ENCODE assay signal across 22 mouse cellular contexts in genomic region chr5:90346877-90347276, GRCm38 (mm10). TPM values are rescaled to one million over a fixed set of nuclear protein-coding genes. Genes with fewer than 3 reads are reported as not detected.
DNase-seq lines count a peak whose midpoint lies in the region; ATAC-seq and TF ChIP-seq lines count a peak whose summit lies in the region.
"Had no signal": no experiment of that assay in that cellular context is flagged by ENCODE, and none has a peak within 500 bp of the region (broad histone marks: within the 10 kb centered on the region; RNA-seq: fewer than 3 reads in every experiment).

No protein-coding gene starts in this region.

- H3K4me2 ChIP-seq in hindbrain, embryonic 14.5 days (replicated peaks) = no peak overlapping the region
- H3K4me2 ChIP-seq: embryonic facial prominence, embryonic 13.5 days; embryonic facial prominence, embryonic 15.5 days; forebrain, embryonic 12.5 days had no signal

- peaks cover 50% of the 10 kb centered on the region for H3K79me2 ChIP-seq in MEL (ENCODE audit: control insufficient read depth, insufficient read depth, low read length, poor library complexity)

- H3K4me1 ChIP-seq in G1E (ENCODE audit: insufficient read depth, low read depth, low read length) (peaks cover 38% of the 10 kb centered on the region), MEL (ENCODE audit: control insufficient read depth in 1 of 2, insufficient read depth in 2 of 2, low read length in 2 of 2) (peaks cover 10 to 28% of the 10 kb centered on the region in 2 experiments)
- H3K4me1 ChIP-seq in hindbrain, embryonic 14.5 days (replicated peaks; ENCODE audit: control insufficient read depth, insufficient read depth, low read length) = no peaks in the 10 kb centered on the region
- H3K4me1 ChIP-seq: embryonic facial prominence, embryonic 13.5 days; embryonic facial prominence, embryonic 15.5 days; forebrain, embryonic 10.5 days; forebrain, embryonic 12.5 days had no signal

- no peak overlapping the region for H3K9ac ChIP-seq in MEL (ENCODE audit: control insufficient read depth, low read depth, low read length, poor library complexity, severe bottlenecking)
- H3K9ac ChIP-seq in hindbrain, embryonic 14.5 days = no peak overlapping the region
- H3K9ac ChIP-seq: embryonic facial prominence, embryonic 13.5 days; embryonic facial prominence, embryonic 15.5 days; forebrain, embryonic 12.5 days had no signal

- no peak overlapping the region; the same call in 1 of the 2 replicates for H3K27ac ChIP-seq in MEL (ENCODE audit: control insufficient read depth, low read depth, low read length)
- H3K27ac ChIP-seq in hindbrain, embryonic 14.5 days = no peak overlapping the region
- H3K27ac ChIP-seq: embryonic facial prominence, embryonic 13.5 days; embryonic facial prominence, embryonic 15.5 days; forebrain, embryonic 10.5 days; forebrain, embryonic 12.5 days had no signal

- TF ChIP-seq RAD21 in MEL (IDR thresholded peaks at IDR 0.05; ENCODE audit: low read depth, low read length) = no peak

- peak; percentile 35 to 37; a peak in 2 of 4 replicates for TF ChIP-seq EP300 in MEL (IDR thresholded peaks at IDR 0.05; ENCODE audit: low read depth in 1 of 2, low read length in 2 of 2)

- ATAC-seq in G1E (ENCODE audit: extremely low read depth, insufficient number of reproducible peaks, low FRiP score, poor library complexity, severe bottlenecking) = peak; percentile 29; the same call in 1 of the 2 replicates
- ATAC-seq in megakaryocyte-erythroid progenitor cell, adult 5-6 weeks (replicated peaks; ENCODE audit: low FRiP score, low TSS enrichment, poor library complexity, severe bottlenecking) = peak; percentile 67
- no peak for ATAC-seq in hindbrain, embryonic 14.5 days (ENCODE audit: low FRiP score)
- ATAC-seq in monocyte, adult 5-6 weeks (replicated peaks; ENCODE audit: insufficient number of reproducible peaks, low FRiP score, low TSS enrichment, poor library complexity, severe bottlenecking) = no peak
- ATAC-seq: forebrain, embryonic 14.5 days; forebrain, embryonic 16.5 days had no signal

- no peak for DNase-seq in G1E (ENCODE audit: low spot score)
- DNase-seq in MEL (ENCODE audit: low read depth, low spot score) = no peak
- no peak for DNase-seq in hindbrain, embryonic 14.5 days (ENCODE audit: low spot score)
- DNase-seq: adrenal gland, adult 2 months; adrenal gland, postnatal 10 days; adrenal gland, postnatal 25 days; cerebellum, adult 11 months; cerebellum, adult 18-20 months; cerebellum, adult 8-10 months; cerebellum, adult 9-11 months; cerebellum, postnatal 14 days; cerebellum, postnatal 36 days; embryo, embryonic 11 days had no signal

- H3K36me3 ChIP-seq in G1E (replicated peaks) = peaks cover 13% of the 10 kb centered on the region
- peaks cover 43 to 47% of the 10 kb centered on the region in 2 experiments for H3K36me3 ChIP-seq in MEL (ENCODE audit: control insufficient read depth in 1 of 2, insufficient read depth in 2 of 2, low read length in 2 of 2)
- H3K36me3 ChIP-seq in hindbrain, embryonic 14.5 days (replicated peaks; ENCODE audit: control insufficient read depth, insufficient read depth) = no peaks in the 10 kb centered on the region
- H3K36me3 ChIP-seq: embryonic facial prominence, embryonic 15.5 days; forebrain, embryonic 12.5 days had no signal

- H3K9me3 ChIP-seq in G1E (replicated peaks) (no peaks in the 10 kb centered on the region), MEL (replicated peaks; ENCODE audit: insufficient read depth, low read length) (no peaks in the 10 kb centered on the region)
- H3K9me3 ChIP-seq in hindbrain, embryonic 14.5 days (ENCODE audit: control insufficient read depth, low read length) = no peaks in the 10 kb centered on the region
- H3K9me3 ChIP-seq: embryonic facial prominence, embryonic 13.5 days; embryonic facial prominence, embryonic 15.5 days; forebrain, embryonic 10.5 days; forebrain, embryonic 12.5 days had no signal

- no peak overlapping the region for H3K4me3 ChIP-seq in G1E (ENCODE audit: low read depth, low read length)
- H3K4me3 ChIP-seq in MEL (ENCODE audit: control insufficient read depth in 1 of 2, insufficient read depth in 1 of 2, low read depth in 2 of 2, low read length in 2 of 2) = no peak overlapping the region
- no peak overlapping the region for H3K4me3 ChIP-seq in hindbrain, embryonic 14.5 days (replicated peaks; ENCODE audit: low read length)
- H3K4me3 ChIP-seq: embryonic facial prominence, embryonic 13.5 days; embryonic facial prominence, embryonic 15.5 days; erythroblast, embryonic 14.5 days; forebrain, embryonic 10.5 days; forebrain, embryonic 12.5 days had no signal

- TF ChIP-seq POLR2A in MEL (IDR thresholded peaks at IDR 0.05; ENCODE audit: control insufficient read depth in 1 of 2, insufficient read depth in 1 of 2, low read depth in 1 of 2, low read length in 2 of 2, poor library complexity in 1 of 2) = no peak

- H3K27me3 ChIP-seq in G1E (ENCODE audit: insufficient read depth, low read length) (no peaks in the 10 kb centered on the region), MEL (ENCODE audit: control insufficient read depth in 1 of 2, insufficient read depth in 2 of 2, low read length in 2 of 2) (no peaks in the 10 kb centered on the region)
- no peaks in the 10 kb centered on the region for H3K27me3 ChIP-seq in hindbrain, embryonic 14.5 days (ENCODE audit: control insufficient read depth, insufficient read depth, low read length)
- H3K27me3 ChIP-seq: embryonic facial prominence, embryonic 13.5 days; embryonic facial prominence, embryonic 15.5 days; forebrain, embryonic 12.5 days had no signal

- 93% methylated on average over 3 of the region's 3 CpGs for WGBS in hindbrain, embryonic 14.5 days

- TF ChIP-seq CTCF in G1E (IDR thresholded peaks at IDR 0.05; ENCODE audit: low read depth, low read length) (no peak), MEL (IDR thresholded peaks at IDR 0.05 in 2 of 3, conservative IDR thresholded peaks at IDR 0.05 in 1 of 3; ENCODE audit: control insufficient read depth in 1 of 3, insufficient read depth in 1 of 3, low read depth in 2 of 3, low read length in 3 of 3, poor library complexity in 1 of 3, severe bottlenecking in 1 of 3) (no peak)

TF ChIP-seq in MEL, 35 proteins besides CTCF, POLR2A, EP300 and RAD21:
- TF ChIP-seq SMC3 (IDR thresholded peaks at IDR 0.05; ENCODE audit: low read depth, low read length) (no peak), NELFE (IDR thresholded peaks at IDR 0.05; ENCODE audit: low read depth, low read length) (no peak)

RNA-seq across cellular contexts. Expression of gene Ankrd17, which starts 19.5 kb away (rescaled TPM):
- total RNA-seq in G1E (2014; fragmentation: Nextera tagmentation) = 161 and 182 TPM in 2 replicates
- total RNA-seq in G1E (2017) = 82.0 and 97.9 TPM in 2 replicates
- polyA plus RNA-seq in G1E (2012) = 17.5 and 23.3 TPM in 2 replicates
- total RNA-seq in MEL (2012; rRNA removed) = 34.6 and 37.5 TPM in 2 replicates
- 10 to 100 TPM; 35.0 to 67.3 TPM for polyA plus RNA-seq in MEL (2012; ENCODE audit: insufficient read depth in 1 of 2, insufficient read length in 2 of 2, low read depth in 1 of 2, low replicate concordance in 2 of 2, missing spikeins in 1 of 2)
- 115 and 123 TPM in 2 replicates for total RNA-seq in megakaryocyte-erythroid progenitor cell, adult 5-6 weeks (2014; fragmentation: Nextera tagmentation)
- 115 and 119 TPM in 2 replicates for total RNA-seq in megakaryocyte-erythroid progenitor cell, adult 5-6 weeks (2017)
- 34.8 and 37.9 TPM in 2 replicates for polyA plus RNA-seq in hindbrain, embryonic 14.5 days (2014; fragmentation: Nextera tagmentation; extraction: Ambion mirVana)
- 94.5 to 177 TPM (median 99.6 TPM) in 3 replicates for total RNA-seq in monocyte, adult 5-6 weeks (2017)

RNA-seq across cellular contexts. Expression of gene Gm9958, which starts 20.1 kb away (rescaled TPM):
- total RNA-seq in G1E (2014; fragmentation: Nextera tagmentation) = 8.3 and 15.5 TPM in 2 replicates
- 4.3 and 4.4 TPM in 2 replicates for total RNA-seq in G1E (2017)
- 0.13 and 0.25 TPM in 2 replicates for polyA plus RNA-seq in G1E (2012)
- 0.33 and 0.77 TPM in 2 replicates for total RNA-seq in MEL (2012; rRNA removed)
- 1 to 10 TPM in 1 of 2 experiments, not detected in 1; 1.6 TPM for polyA plus RNA-seq in MEL (2012; ENCODE audit: insufficient read depth in 1 of 2, insufficient read length in 2 of 2, low read depth in 1 of 2, low replicate concordance in 2 of 2, missing spikeins in 1 of 2)
- total RNA-seq in megakaryocyte-erythroid progenitor cell, adult 5-6 weeks (2014; fragmentation: Nextera tagmentation) = 3.3 and 5.2 TPM in 2 replicates
- total RNA-seq in megakaryocyte-erythroid progenitor cell, adult 5-6 weeks (2017) = 1.4 and 2.4 TPM in 2 replicates
- polyA plus RNA-seq in hindbrain, embryonic 14.5 days (2014; fragmentation: Nextera tagmentation; extraction: Ambion mirVana) = 3.9 and 4.9 TPM in 2 replicates
- 0.67 to 4.5 TPM (median 1.2 TPM) in 3 replicates for total RNA-seq in monocyte, adult 5-6 weeks (2017)

Comparison
In these comparisons a context has a peak if more than half of its experiments do, and no peak if none do; other contexts are left out.
1. ATAC-seq: peak in G1E (single experiment) and megakaryocyte-erythroid progenitor cell, adult 5-6 weeks (single experiment); none in hindbrain, embryonic 14.5 days (single experiment) and monocyte, adult 5-6 weeks (single experiment).